Mouse (Mus musculus) ES-E14 (cell line): ENCODE measurements around the gene Dzip3.

Source experiments
- HCFC1 ChIP-seq: IDR thresholded peaks from 2 replicates; pipeline ENCODE4 v1.6.1; 2012; ENCODE audit warnings: low read length, inconsistent platforms, borderline replicate concordance; ENCODE audit not compliant: insufficient read depth
- MAFK ChIP-seq: IDR thresholded peaks from 2 replicates; pipeline ENCODE4 v1.6.1; 2014; ENCODE audit warnings: mild to moderate bottlenecking, low read depth, low read length, inconsistent platforms; ENCODE audit not compliant: insufficient read depth
- ZC3H11A ChIP-seq: IDR thresholded peaks from 2 replicates; pipeline ENCODE4 v1.6.1; 2012; ENCODE audit warnings: low read depth, mild to moderate bottlenecking, inconsistent platforms, low read length, borderline replicate concordance
- ZNF384 ChIP-seq: IDR thresholded peaks from 2 replicates; pipeline ENCODE4 v1.6.1; 2012; ENCODE audit warnings: low read depth, low read length, inconsistent platforms

GRCm38 (mm10) chr16:48989700-48990099 is 4.3 kb downstream of the Dzip3 start:
- no peak for TF ChIP-seq ZNF384
- TF ChIP-seq MAFK = no peak
- no peak for TF ChIP-seq ZC3H11A
- TF ChIP-seq HCFC1 = no peak
